ENCODE assay signal across 19 mouse cellular contexts in genomic region chr15:80373219-80373964, GRCm38 (mm10).
DNase-seq lines count a peak whose midpoint lies in the region; ATAC-seq lines count a peak whose summit lies in the region.
"Had no signal": no experiment of that assay in that cellular context is flagged by ENCODE, and none has a peak within 500 bp of the region (broad histone marks: within the 10 kb centered on the region; RNA-seq: fewer than 3 reads in every experiment).

No protein-coding gene starts in this region.

- 68% methylated on average over 9 of the region's 9 CpGs for WGBS in midbrain, embryonic 13.5 days
- 67% methylated on average over 9 of the region's 9 CpGs for WGBS in midbrain, embryonic 16.5 days
- WGBS in liver, embryonic 11.5 days: 71% methylated on average over 9 of the region's 9 CpGs

- no peak overlapping the region for H3K4me3 ChIP-seq in midbrain, embryonic 13.5 days (replicated peaks)
- H3K4me3 ChIP-seq in midbrain, embryonic 16.5 days (ENCODE audit: low read depth, low read length): no peak overlapping the region
- no peak overlapping the region for H3K4me3 ChIP-seq in liver, embryonic 11.5 days (ENCODE audit: low read depth, low read length)
- H3K4me3 ChIP-seq: hindbrain, embryonic 10.5 days; limb, embryonic 10.5 days; midbrain, embryonic 12.5 days had no signal

- DNase-seq in cerebellum, adult 8-10 months: no peak
- DNase-seq in frontal cortex, postnatal 36 days (ENCODE audit: low spot score in 2 of 2): no peak
- DNase-seq in Muller cell, postnatal 12 days (ENCODE audit: inconsistent ontology term): peak; percentile 31
- DNase-seq in liver, embryonic 11.5 days (ENCODE audit: low spot score): no peak
- DNase-seq: adrenal gland, postnatal 10 days; kidney, adult 8-10 months; kidney, postnatal 14 days; lung, adult 2 months; spleen, adult 18-20 months; thymus, postnatal 36 days had no signal

- H3K27me3 ChIP-seq in midbrain, embryonic 13.5 days: no peaks in the 10 kb centered on the region
- no peaks in the 10 kb centered on the region for H3K27me3 ChIP-seq in midbrain, embryonic 16.5 days (ENCODE audit: control insufficient read depth, insufficient read depth, low read depth, low read length)
- H3K27me3 ChIP-seq in liver, embryonic 11.5 days (replicated peaks; ENCODE audit: control insufficient read depth, insufficient read depth, low read length): peaks cover 5% of the 10 kb centered on the region; the same call in 1 of the 2 replicates
- H3K27me3 ChIP-seq: midbrain, embryonic 12.5 days had no signal

- no peak overlapping the region for H3K9ac ChIP-seq in midbrain, embryonic 13.5 days (replicated peaks)
- no peak overlapping the region for H3K9ac ChIP-seq in midbrain, embryonic 16.5 days (ENCODE audit: low read depth, low read length)
- H3K9ac ChIP-seq in liver, embryonic 11.5 days (ENCODE audit: low read depth, low read length): no peak overlapping the region
- H3K9ac ChIP-seq: midbrain, embryonic 12.5 days had no signal

- peak; percentile 59; the same call in 1 of the 2 replicates for ATAC-seq in cerebellum, adult (ENCODE audit: insufficient number of reproducible peaks, low FRiP score, low TSS enrichment)
- peak; percentile 45; the same call in 1 of the 2 replicates for ATAC-seq in frontal cortex, adult (ENCODE audit: low TSS enrichment)
- ATAC-seq in midbrain, embryonic 13.5 days: 0 out of 2 replicates have a peak, but pooled peaks have one; percentile 63
- ATAC-seq in midbrain, embryonic 16.5 days: no peak
- no peak for ATAC-seq in liver, embryonic 11.5 days (replicated peaks; ENCODE audit: low FRiP score)
- ATAC-seq: Patski had no signal

- H3K27ac ChIP-seq in midbrain, embryonic 13.5 days: no peak overlapping the region
- no peak overlapping the region for H3K27ac ChIP-seq in midbrain, embryonic 16.5 days (ENCODE audit: low read length)
- H3K27ac ChIP-seq in liver, embryonic 11.5 days (ENCODE audit: low read depth, low read length): no peak overlapping the region
- H3K27ac ChIP-seq: hindbrain, embryonic 10.5 days; limb, embryonic 10.5 days; macrophage; midbrain, embryonic 12.5 days had no signal

- no peak overlapping the region for H3K4me2 ChIP-seq in midbrain, embryonic 13.5 days (replicated peaks)
- no peak overlapping the region for H3K4me2 ChIP-seq in midbrain, embryonic 16.5 days (ENCODE audit: low read length)
- H3K4me2 ChIP-seq in liver, embryonic 11.5 days: no peak overlapping the region
- H3K4me2 ChIP-seq: midbrain, embryonic 12.5 days had no signal

- H3K4me1 ChIP-seq in midbrain, embryonic 13.5 days (replicated peaks): peaks cover 4% of the 10 kb centered on the region; the same call in 1 of the 2 replicates
- H3K4me1 ChIP-seq in midbrain, embryonic 16.5 days (ENCODE audit: control insufficient read depth, insufficient read depth, low read length): no peaks in the 10 kb centered on the region
- H3K4me1 ChIP-seq in liver, embryonic 11.5 days (replicated peaks; ENCODE audit: control insufficient read depth, insufficient read depth, low read length): no peaks in the 10 kb centered on the region
- H3K4me1 ChIP-seq: hindbrain, embryonic 10.5 days; limb, embryonic 10.5 days had no signal

- no peaks in the 10 kb centered on the region for H3K9me3 ChIP-seq in midbrain, embryonic 13.5 days
- H3K9me3 ChIP-seq in midbrain, embryonic 16.5 days (replicated peaks; ENCODE audit: control insufficient read depth, low read length, poor library complexity, severe bottlenecking): no peaks in the 10 kb centered on the region
- H3K9me3 ChIP-seq in liver, embryonic 11.5 days (ENCODE audit: control insufficient read depth, low read length): no peaks in the 10 kb centered on the region
- H3K9me3 ChIP-seq: hindbrain, embryonic 10.5 days; limb, embryonic 10.5 days; midbrain, embryonic 12.5 days had no signal

- H3K36me3 ChIP-seq in midbrain, embryonic 13.5 days: peaks cover 7% of the 10 kb centered on the region; the same call in 1 of the 2 replicates
- H3K36me3 ChIP-seq in midbrain, embryonic 16.5 days (ENCODE audit: control insufficient read depth, insufficient read depth, low read length): peaks cover 6% of the 10 kb centered on the region; the same call in 1 of the 2 replicates
- no peaks in the 10 kb centered on the region for H3K36me3 ChIP-seq in liver, embryonic 11.5 days (ENCODE audit: control insufficient read depth, insufficient read depth, low read length)
- H3K36me3 ChIP-seq: hindbrain, embryonic 10.5 days; limb, embryonic 10.5 days; midbrain, embryonic 12.5 days had no signal

Comparison
In these comparisons a context has a peak if more than half of its experiments do, and no peak if none do; other contexts are left out.
1. ATAC-seq: peak in cerebellum, adult (single experiment), frontal cortex, adult (single experiment) and midbrain, embryonic 13.5 days (single experiment); none in midbrain, embryonic 16.5 days (single experiment) and liver, embryonic 11.5 days (single experiment).